Mouse (Mus musculus): ENCODE measurements around the gene Gnao1. TPM values are rescaled to one million over a fixed set of nuclear protein-coding genes. Genes with fewer than 3 reads are reported as not detected.

Gene Gnao1
- polyA plus RNA-seq, 1 experiment from 2014 or later, result 0.74 TPM

Small RNAs within 50 kb of the gene (microRNA-seq; reads per million reads assigned to microRNA genes)
- gene Gm24159, result not detected

Other genes starting within 250 kb of the Gnao1 start
- gene Amfr, start 202.9 kb downstream of the Gnao1 start, polyA plus RNA-seq (2016; fragmentation: Nextera tagmentation; extraction: Ambion mirVana), result 78.1 and 79.9 TPM in 2 replicates
- gene Nudt21, start 227.1 kb downstream of the Gnao1 start, polyA plus RNA-seq (2016; fragmentation: Nextera tagmentation; extraction: Ambion mirVana), result 100 and 102 TPM in 2 replicates
- 7.2 and 8.2 TPM in 2 replicates for gene Ogfod1, start 227.2 kb downstream of the Gnao1 start, polyA plus RNA-seq (2016; fragmentation: Nextera tagmentation; extraction: Ambion mirVana)

Data from liver, embryonic 12.5 days (tissue).